29 mouse cellular contexts compared by ENCODE assay signal in genomic region chr15:60633457-60633850, GRCm38 (mm10).
DNase-seq lines count a peak whose midpoint lies in the region; ATAC-seq lines count a peak whose summit lies in the region.
"Had no signal": no experiment of that assay in that cellular context is flagged by ENCODE, and none has a peak within 500 bp of the region (broad histone marks: within the 10 kb centered on the region; RNA-seq: fewer than 3 reads in every experiment).

No protein-coding gene starts in this region.

- H3K4me1 ChIP-seq in forebrain, embryonic 11.5 days (replicated peaks; ENCODE audit: control insufficient read depth, insufficient read depth, low read length), result peaks cover 4% of the 10 kb centered on the region; the same call in 1 of the 2 replicates
- peaks cover 8% of the 10 kb centered on the region for H3K4me1 ChIP-seq in forebrain, embryonic 16.5 days (replicated peaks; ENCODE audit: control insufficient read depth, insufficient read depth, low read length)
- H3K4me1 ChIP-seq in midbrain, embryonic 11.5 days (ENCODE audit: control insufficient read depth, insufficient read depth, low read length), result no peaks in the 10 kb centered on the region; the same call in 1 of the 2 replicates
- H3K4me1 ChIP-seq in midbrain, embryonic 10.5 days, result peaks cover 15% of the 10 kb centered on the region
- peaks cover 14% of the 10 kb centered on the region for H3K4me1 ChIP-seq in midbrain, embryonic 13.5 days (replicated peaks)
- H3K4me1 ChIP-seq in neural tube, embryonic 13.5 days (replicated peaks), result peaks cover 24% of the 10 kb centered on the region
- H3K4me1 ChIP-seq: intestine, embryonic 15.5 days; limb, embryonic 10.5 days; limb, embryonic 15.5 days had no signal

- H3K4me3 ChIP-seq in forebrain, embryonic 11.5 days (ENCODE audit: low read depth, low read length), result no peak overlapping the region
- no peak overlapping the region for H3K4me3 ChIP-seq in forebrain, embryonic 16.5 days (replicated peaks; ENCODE audit: low read length)
- H3K4me3 ChIP-seq in midbrain, embryonic 11.5 days (ENCODE audit: low read depth, low read length), result no peak overlapping the region
- H3K4me3 ChIP-seq in midbrain, embryonic 10.5 days, result no peak overlapping the region
- no peak overlapping the region for H3K4me3 ChIP-seq in midbrain, embryonic 13.5 days (replicated peaks)
- H3K4me3 ChIP-seq in neural tube, embryonic 13.5 days, result no peak overlapping the region
- H3K4me3 ChIP-seq: hindbrain, embryonic 15.5 days; intestine, embryonic 15.5 days; limb, embryonic 10.5 days; limb, embryonic 15.5 days had no signal

- no peaks in the 10 kb centered on the region for H3K27me3 ChIP-seq in forebrain, embryonic 11.5 days (ENCODE audit: control insufficient read depth, insufficient read depth, low read length)
- H3K27me3 ChIP-seq in forebrain, embryonic 16.5 days (replicated peaks; ENCODE audit: control insufficient read depth, insufficient read depth, low read length), result no peaks in the 10 kb centered on the region
- H3K27me3 ChIP-seq in midbrain, embryonic 11.5 days (ENCODE audit: control insufficient read depth, insufficient read depth, low read length), result no peaks in the 10 kb centered on the region
- H3K27me3 ChIP-seq in midbrain, embryonic 10.5 days (ENCODE audit: low read depth, poor library complexity, severe bottlenecking), result no peaks in the 10 kb centered on the region
- no peaks in the 10 kb centered on the region for H3K27me3 ChIP-seq in midbrain, embryonic 13.5 days
- no peaks in the 10 kb centered on the region for H3K27me3 ChIP-seq in neural tube, embryonic 13.5 days
- H3K27me3 ChIP-seq: CH12.LX; hindbrain, embryonic 15.5 days; intestine, embryonic 15.5 days; limb, embryonic 15.5 days had no signal

- no peak overlapping the region for H3K27ac ChIP-seq in forebrain, embryonic 11.5 days (ENCODE audit: low read depth, low read length)
- H3K27ac ChIP-seq in forebrain, embryonic 16.5 days (ENCODE audit: low read length), result no peak overlapping the region
- no peak overlapping the region for H3K27ac ChIP-seq in midbrain, embryonic 11.5 days (ENCODE audit: low read depth, low read length)
- no peak overlapping the region for H3K27ac ChIP-seq in midbrain, embryonic 10.5 days (replicated peaks)
- H3K27ac ChIP-seq in midbrain, embryonic 13.5 days, result peak overlapping the region; percentile 5; the same call in 1 of the 2 replicates
- peak overlapping the region; percentile 39; the same call in 1 of the 2 replicates for H3K27ac ChIP-seq in neural tube, embryonic 13.5 days (replicated peaks)
- H3K27ac ChIP-seq: hindbrain, embryonic 15.5 days; intestine, embryonic 15.5 days; kidney, postnatal 0 days; limb, embryonic 10.5 days; limb, embryonic 15.5 days; liver, embryonic 14.5 days; macrophage had no signal

- ATAC-seq in forebrain, embryonic 11.5 days (replicated peaks; ENCODE audit: low FRiP score), result peak; percentile 64
- no peak for ATAC-seq in forebrain, embryonic 16.5 days
- ATAC-seq in midbrain, embryonic 11.5 days (ENCODE audit: low FRiP score), result peak; percentile 33; the same call in 1 of the 2 replicates
- peak; percentile 78 for ATAC-seq in midbrain, embryonic 13.5 days
- peak; percentile 74 for ATAC-seq in neural tube, embryonic 13.5 days (ENCODE audit: low read depth)
- ATAC-seq: activated CD4-positive, CD25-positive, alpha-beta regulatory T cell, adult 4 months; intestine, embryonic 15.5 days had no signal

- H3K9me3 ChIP-seq in forebrain, embryonic 11.5 days (ENCODE audit: control insufficient read depth, low read length), result no peaks in the 10 kb centered on the region
- H3K9me3 ChIP-seq in forebrain, embryonic 16.5 days (ENCODE audit: control insufficient read depth, low read length), result no peaks in the 10 kb centered on the region
- no peaks in the 10 kb centered on the region for H3K9me3 ChIP-seq in midbrain, embryonic 11.5 days (ENCODE audit: control insufficient read depth, low read length)
- H3K9me3 ChIP-seq in midbrain, embryonic 10.5 days (replicated peaks), result no peaks in the 10 kb centered on the region
- H3K9me3 ChIP-seq in midbrain, embryonic 13.5 days, result no peaks in the 10 kb centered on the region
- H3K9me3 ChIP-seq in neural tube, embryonic 13.5 days, result no peaks in the 10 kb centered on the region
- H3K9me3 ChIP-seq: hindbrain, embryonic 15.5 days; intestine, embryonic 15.5 days; limb, embryonic 10.5 days; limb, embryonic 15.5 days had no signal

- H3K4me2 ChIP-seq in forebrain, embryonic 11.5 days (ENCODE audit: low read depth, low read length, severe bottlenecking), result no peak overlapping the region
- H3K4me2 ChIP-seq in forebrain, embryonic 16.5 days (ENCODE audit: low read length), result no peak overlapping the region
- H3K4me2 ChIP-seq in midbrain, embryonic 11.5 days, result no peak overlapping the region
- H3K4me2 ChIP-seq in midbrain, embryonic 13.5 days (replicated peaks), result no peak overlapping the region
- no peak overlapping the region for H3K4me2 ChIP-seq in neural tube, embryonic 13.5 days
- H3K4me2 ChIP-seq: hindbrain, embryonic 15.5 days; intestine, embryonic 15.5 days; limb, embryonic 15.5 days had no signal

- WGBS in forebrain, embryonic 11.5 days, result 46% methylated on average over 3 of the region's 3 CpGs
- 31% methylated on average over 3 of the region's 3 CpGs for WGBS in forebrain, embryonic 16.5 days
- 52% methylated on average over 3 of the region's 3 CpGs for WGBS in midbrain, embryonic 11.5 days
- 68% methylated on average over 3 of the region's 3 CpGs for WGBS in midbrain, embryonic 10.5 days
- 23% methylated on average over 3 of the region's 3 CpGs for WGBS in midbrain, embryonic 13.5 days
- 14% methylated on average over 3 of the region's 3 CpGs for WGBS in neural tube, embryonic 13.5 days

- H3K9ac ChIP-seq in forebrain, embryonic 11.5 days (ENCODE audit: low read length), result no peak overlapping the region
- no peak overlapping the region for H3K9ac ChIP-seq in forebrain, embryonic 16.5 days (replicated peaks; ENCODE audit: low read depth, low read length)
- no peak overlapping the region for H3K9ac ChIP-seq in midbrain, embryonic 11.5 days (ENCODE audit: low read length)
- H3K9ac ChIP-seq in midbrain, embryonic 13.5 days (replicated peaks), result no peak overlapping the region
- H3K9ac ChIP-seq in neural tube, embryonic 13.5 days, result no peak overlapping the region
- H3K9ac ChIP-seq: hindbrain, embryonic 15.5 days; intestine, embryonic 15.5 days; limb, embryonic 15.5 days; liver, embryonic 14.5 days had no signal

- no peaks in the 10 kb centered on the region for H3K36me3 ChIP-seq in forebrain, embryonic 11.5 days (ENCODE audit: control insufficient read depth, insufficient read depth, low read length)
- no peaks in the 10 kb centered on the region for H3K36me3 ChIP-seq in forebrain, embryonic 16.5 days (ENCODE audit: control insufficient read depth, insufficient read depth)
- no peaks in the 10 kb centered on the region for H3K36me3 ChIP-seq in midbrain, embryonic 11.5 days (ENCODE audit: control insufficient read depth, insufficient read depth, low read length)
- no peaks in the 10 kb centered on the region for H3K36me3 ChIP-seq in midbrain, embryonic 10.5 days
- H3K36me3 ChIP-seq in midbrain, embryonic 13.5 days, result no peaks in the 10 kb centered on the region
- H3K36me3 ChIP-seq in neural tube, embryonic 13.5 days, result no peaks in the 10 kb centered on the region
- H3K36me3 ChIP-seq: hindbrain, embryonic 15.5 days; intestine, embryonic 15.5 days; limb, embryonic 10.5 days; limb, embryonic 15.5 days had no signal

- DNase-seq in forebrain, embryonic 11.5 days (ENCODE audit: low spot score), result no peak
- peak; percentile 77 for DNase-seq in midbrain, embryonic 11.5 days (ENCODE audit: low spot score, missing footprints)
- DNase-seq in midbrain, embryonic 10.5 days (ENCODE audit: low spot score), result no peak
- no peak for DNase-seq in thymus, postnatal 10 days (ENCODE audit: low spot score in 2 of 2)
- no peak for DNase-seq in ovary, postnatal 10 days (ENCODE audit: low spot score)
- DNase-seq: adrenal gland, adult 2 months; adrenal gland, postnatal 36 days; cerebellum, adult 2 months; cerebellum, postnatal 14 days; gastrocnemius, postnatal 14 days; heart, postnatal 14 days; kidney, adult 8-10 months; kidney, postnatal 4 days; lung, adult 2 months; lung, postnatal 10 days; thymus, adult 2 months; thymus, postnatal 4 days had no signal

Comparison
In these comparisons a context has a peak if more than half of its experiments do, and no peak if none do; other contexts are left out.
1. H3K27ac ChIP-seq: peak in midbrain, embryonic 13.5 days (single experiment) and neural tube, embryonic 13.5 days (single experiment); none in forebrain, embryonic 11.5 days (single experiment), forebrain, embryonic 16.5 days (single experiment), midbrain, embryonic 11.5 days (single experiment) and midbrain, embryonic 10.5 days (single experiment).